Mouse (Mus musculus) heart, adult 9 months (tissue): ENCODE measurements at regions not wholly inside any gene's neighbourhood (a gene's known extent, or its start where the extent isn't known, plus 50 kb on each side); places are given as distances from the start of the nearest gene placed in this dataset.

Source experiments
- DNase-seq, 2 experiments: peaks; one replicate each; pipeline ENCODE4 v3.0.0; 2022; ENCODE audit warnings: low spot score in 2 of 2

- no peak for DNase-seq
Measured at GRCm38 (mm10) chr7:70117930-70118922, 248.3 kb downstream of the Nr2f2 start.

GRCm38 (mm10) chr7:70109013-70109412 lies 257.5 kb downstream of the Nr2f2 start:
- DNase-seq = no peak

- no peak for DNase-seq
Measured at GRCm38 (mm10) chr7:70105024-70105423, 261.5 kb downstream of the Nr2f2 start.

- DNase-seq = no peak
Measured at GRCm38 (mm10) chr7:70104486-70104885, 262.0 kb downstream of the Nr2f2 start.

- no peak for DNase-seq
Measured at GRCm38 (mm10) chr7:70103680-70104079, 262.9 kb downstream of the Nr2f2 start.

GRCm38 (mm10) chr7:70099001-70099400 lies 267.5 kb downstream of the Nr2f2 start:
- no peak for DNase-seq

- no peak for DNase-seq
Measured at GRCm38 (mm10) chr7:70093916-70094784, 272.4 kb downstream of the Nr2f2 start.

- no peak for DNase-seq
Measured at GRCm38 (mm10) chr7:70092089-70092488, 274.4 kb downstream of the Nr2f2 start.

- no peak for DNase-seq
Measured at GRCm38 (mm10) chr7:70089121-70089520, 277.4 kb downstream of the Nr2f2 start.

GRCm38 (mm10) chr7:70069662-70070061 lies 296.9 kb downstream of the Nr2f2 start:
- DNase-seq = no peak

- no peak for DNase-seq
Measured at GRCm38 (mm10) chr7:70067828-70068719, 298.5 kb downstream of the Nr2f2 start.

- DNase-seq = no peak
Measured at GRCm38 (mm10) chr7:70067071-70067470, 299.5 kb downstream of the Nr2f2 start.

- DNase-seq = no peak
Measured at GRCm38 (mm10) chr7:70066448-70066847, 300.1 kb downstream of the Nr2f2 start.

GRCm38 (mm10) chr7:70065471-70066130 lies 300.9 kb downstream of the Nr2f2 start:
- DNase-seq = no peak

- DNase-seq = no peak
Measured at GRCm38 (mm10) chr7:70047415-70047753, 319.2 kb downstream of the Nr2f2 start.

GRCm38 (mm10) chr7:70046691-70047414 lies 319.7 kb downstream of the Nr2f2 start:
- DNase-seq = no peak

- DNase-seq = no peak
Measured at GRCm38 (mm10) chr7:70037011-70037410, 329.5 kb downstream of the Nr2f2 start.

GRCm38 (mm10) chr7:70032857-70033256 lies 333.7 kb downstream of the Nr2f2 start:
- no peak for DNase-seq

GRCm38 (mm10) chr7:70029311-70029710 lies 337.2 kb downstream of the Nr2f2 start:
- no peak for DNase-seq

- DNase-seq = no peak
Measured at GRCm38 (mm10) chr7:70025527-70025926, 341.0 kb downstream of the Nr2f2 start.
